Mouse (Mus musculus): ENCODE data around the gene Map4k4.

Map4k4 gene

DNA sequence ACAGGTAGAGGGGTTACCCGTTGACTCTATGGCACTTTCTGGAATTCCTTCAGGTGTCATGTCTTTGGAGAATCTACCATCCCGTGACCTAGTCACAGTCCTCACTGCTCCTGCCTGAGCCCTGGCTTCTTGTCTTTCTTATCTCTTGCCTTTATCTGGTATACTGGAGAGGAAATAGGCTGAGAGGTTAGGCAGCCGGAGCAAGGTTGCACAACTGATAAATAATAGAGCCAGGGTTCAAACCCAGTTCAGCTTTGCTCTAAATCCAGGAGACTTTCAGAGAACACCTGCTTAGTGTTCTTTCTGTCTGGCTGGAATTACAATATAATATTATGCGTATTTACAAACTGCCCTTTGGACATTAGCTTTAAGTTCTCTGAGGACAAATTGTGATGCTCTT, 2.0 kb upstream of the Map4k4 start:
- no peak for DNase-seq (ENCODE audit: low spot score)

DNA sequence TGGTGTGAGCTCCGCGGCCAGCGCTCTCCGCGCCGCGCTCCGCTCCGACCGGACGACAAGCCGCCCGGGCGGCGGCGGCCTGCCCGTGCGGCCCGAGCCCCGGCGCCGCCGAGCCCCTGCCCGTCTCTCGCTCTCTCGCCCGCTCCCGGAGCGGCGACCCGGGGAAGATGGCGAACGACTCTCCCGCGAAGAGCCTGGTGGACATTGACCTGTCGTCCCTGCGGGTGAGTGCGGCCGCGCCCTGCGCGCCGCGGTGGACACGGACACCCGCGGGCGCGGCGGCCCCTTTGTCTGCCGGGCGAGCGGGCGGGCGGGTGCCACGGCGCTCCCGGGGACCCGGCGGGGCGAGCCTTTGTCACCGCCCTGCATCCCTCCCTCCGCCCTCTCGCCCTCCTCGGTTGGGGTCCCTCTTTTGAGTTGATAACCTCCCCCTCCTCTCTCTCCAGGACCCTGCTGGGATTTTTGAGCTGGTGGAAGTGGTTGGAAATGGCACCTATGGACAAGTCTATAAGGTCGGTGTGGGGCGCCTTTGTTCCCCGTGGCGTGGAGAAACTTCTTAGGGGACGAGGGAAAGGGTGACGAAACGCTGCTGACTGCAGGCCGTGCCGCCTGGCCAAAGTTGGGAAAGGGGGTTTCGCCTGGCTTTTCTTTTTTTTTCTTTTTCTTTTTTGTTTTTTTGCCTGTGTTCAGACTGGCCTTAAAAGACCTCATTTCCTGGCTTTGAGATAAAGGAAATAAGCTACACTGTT, 524 bp downstream of the Map4k4 start:
- no peak for DNase-seq (ENCODE audit: low spot score)

DNA sequence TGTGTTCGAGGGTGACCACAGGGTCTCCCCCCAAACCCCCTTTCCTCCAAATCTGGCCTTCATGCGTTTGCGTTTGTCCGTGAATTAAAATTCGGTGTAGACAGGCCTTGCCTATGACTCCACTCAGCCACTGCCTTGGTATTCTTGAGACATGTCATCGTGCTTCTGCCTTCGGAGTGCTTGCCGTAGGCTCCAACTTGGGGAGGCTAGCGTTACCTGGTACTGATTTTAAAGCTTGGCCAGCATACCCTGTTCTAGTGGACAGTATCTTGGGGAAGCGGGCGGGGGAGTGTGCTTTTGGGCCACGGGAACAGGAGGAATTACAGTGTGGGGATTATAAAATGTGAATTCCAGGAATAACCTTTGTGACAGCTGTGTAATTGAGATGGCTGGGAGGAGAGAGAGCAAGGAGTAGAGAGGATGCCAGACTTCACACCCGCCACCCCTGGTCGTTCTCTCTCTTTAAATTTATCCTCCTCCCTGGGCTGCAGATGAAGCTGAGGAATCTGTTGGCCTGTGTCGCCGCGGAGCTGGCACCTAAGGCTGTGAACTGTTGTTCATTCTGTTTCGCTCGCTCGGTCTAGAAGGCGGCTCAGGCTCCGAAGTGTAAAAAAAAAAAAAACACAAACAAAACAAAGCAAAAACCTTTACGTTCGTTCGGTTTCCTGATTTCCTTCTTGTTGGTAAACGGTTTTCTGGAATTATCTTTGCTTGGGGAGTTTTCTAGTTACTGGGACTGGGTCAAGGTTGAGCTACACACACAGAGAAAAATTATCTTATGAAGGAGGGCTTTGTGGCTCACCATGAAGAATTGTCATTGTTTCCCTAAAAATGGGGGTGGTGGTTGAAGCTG, 1.4 kb downstream of the Map4k4 start:
- DNase-seq (ENCODE audit: low spot score): no peak

DNA sequence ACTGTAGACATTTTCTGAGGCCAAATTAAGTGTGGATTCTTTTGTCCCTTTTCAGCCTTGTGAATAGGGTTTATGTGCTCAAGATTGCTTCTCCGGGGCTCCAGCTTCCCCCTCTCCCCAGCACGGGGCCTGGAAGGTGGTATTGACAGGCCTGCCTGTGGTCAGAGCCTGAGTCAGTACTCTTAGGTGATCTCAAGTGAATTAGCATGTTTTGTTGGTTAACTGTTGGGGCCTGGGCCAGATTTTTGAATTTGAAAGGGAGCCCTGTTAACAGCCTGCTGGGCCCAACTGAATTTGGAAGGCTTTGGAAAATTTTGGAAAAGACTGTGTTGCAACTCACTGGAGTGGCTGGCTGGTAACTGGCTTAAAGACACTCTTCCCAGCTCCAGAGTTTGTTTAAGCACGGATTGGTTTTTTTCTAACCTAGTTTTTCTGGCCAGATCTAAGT, 2.0 kb downstream of the Map4k4 start:
- no peak for DNase-seq (ENCODE audit: low spot score)

DNA sequence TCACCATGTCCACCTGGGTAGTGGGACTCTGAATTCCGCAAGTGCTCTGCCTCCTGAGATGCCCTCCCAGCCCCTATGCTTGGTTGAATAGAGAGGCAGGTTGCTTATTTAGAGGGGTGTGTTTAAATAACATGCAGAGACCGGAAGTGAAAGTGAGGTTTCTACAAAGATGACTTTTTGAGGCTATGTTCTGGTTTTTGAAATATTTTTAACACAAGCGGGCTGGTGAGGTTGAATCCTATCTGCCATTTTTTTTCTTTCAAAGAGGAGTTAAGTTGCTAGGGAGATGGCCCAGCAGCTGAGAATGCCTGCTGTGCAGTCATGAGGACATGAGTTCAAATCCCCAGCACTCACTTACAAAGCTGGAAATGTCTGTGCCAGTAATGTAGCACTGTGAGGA, 4.0 kb downstream of the Map4k4 start:
- DNase-seq (ENCODE audit: low spot score): no peak

DNA sequence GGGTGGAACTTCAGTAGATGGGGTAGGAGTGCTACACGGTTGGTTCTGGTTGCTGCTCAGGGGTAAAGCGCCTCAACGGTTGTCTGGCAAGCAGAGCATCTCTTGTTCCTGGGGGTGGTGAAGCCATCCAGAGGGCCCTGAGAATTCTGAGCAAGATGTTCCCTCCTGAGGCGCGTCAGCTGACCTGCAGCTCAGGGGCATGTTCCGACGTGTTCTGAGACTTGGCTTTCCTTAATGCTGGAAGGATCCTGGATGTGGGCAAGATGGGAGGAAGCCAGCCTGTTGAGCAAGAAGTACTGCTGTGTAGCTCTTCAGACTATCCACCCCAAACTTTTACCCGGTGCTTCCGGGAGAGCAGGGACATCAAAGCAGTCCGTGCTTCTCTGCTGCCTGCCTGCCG, 6.2 kb downstream of the Map4k4 start:
- DNase-seq (ENCODE audit: low spot score): no peak

DNA sequence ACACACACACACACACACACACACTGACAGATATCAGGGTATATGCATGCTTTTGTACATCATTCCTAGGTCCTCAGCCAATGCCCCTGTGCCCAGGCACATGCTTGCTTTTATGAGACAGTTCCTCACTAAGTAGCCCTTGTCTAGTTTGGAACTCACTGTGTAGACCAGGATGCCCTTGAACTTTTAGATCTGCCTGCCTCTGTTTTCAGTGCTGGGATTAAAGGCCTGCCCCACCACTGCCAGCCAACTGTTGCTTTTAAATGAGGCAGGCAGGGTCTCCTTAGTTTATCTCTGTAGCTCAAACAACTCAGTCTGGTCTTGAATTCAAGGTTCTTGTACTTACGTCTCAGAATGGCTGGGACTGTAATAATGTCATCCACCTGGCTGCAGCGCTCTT, 8.3 kb downstream of the Map4k4 start:
- DNase-seq (ENCODE audit: low spot score): no peak

DNA sequence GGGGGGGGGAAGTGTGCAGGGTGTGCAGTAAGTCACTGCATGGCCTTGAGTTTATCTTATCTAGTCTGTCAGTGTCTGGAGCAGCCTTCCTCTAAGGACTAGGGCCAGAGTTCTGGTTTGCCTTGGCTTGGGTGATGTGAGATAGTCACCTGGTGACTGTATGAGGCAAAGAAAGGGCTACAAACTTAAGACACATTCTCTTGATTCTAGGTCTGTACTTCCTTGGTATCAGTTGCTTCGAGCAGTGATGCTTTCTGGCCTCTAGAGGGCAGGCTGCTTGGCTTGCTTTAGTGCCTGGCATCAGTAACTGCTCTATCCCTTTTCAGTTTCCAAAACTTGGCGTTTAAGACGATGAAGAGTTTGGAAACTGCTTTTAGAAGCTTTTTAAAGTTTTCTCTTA, 10.7 kb downstream of the Map4k4 start:
- no peak for DNase-seq (ENCODE audit: low spot score)

DNA sequence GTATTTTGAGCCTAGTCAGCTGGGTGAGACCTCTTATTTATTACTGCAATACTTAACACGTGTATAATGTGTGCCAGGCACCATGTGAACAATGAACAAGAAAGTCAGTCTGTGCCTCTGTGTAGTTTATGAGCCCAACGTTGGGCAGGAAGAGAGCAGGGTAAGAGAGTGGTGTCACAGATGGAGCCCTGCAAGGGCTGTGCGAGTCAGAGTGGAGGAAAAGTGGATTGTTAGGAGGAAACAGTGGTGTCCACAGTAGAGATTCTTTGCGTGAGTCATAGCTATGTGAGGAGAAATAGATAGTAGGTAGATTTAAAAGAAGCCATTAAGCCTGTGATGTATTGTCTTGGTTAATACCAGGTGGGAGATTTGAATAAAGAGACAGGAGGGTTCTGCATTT, 12.5 kb downstream of the Map4k4 start:
- no peak for DNase-seq (ENCODE audit: low spot score)

DNA sequence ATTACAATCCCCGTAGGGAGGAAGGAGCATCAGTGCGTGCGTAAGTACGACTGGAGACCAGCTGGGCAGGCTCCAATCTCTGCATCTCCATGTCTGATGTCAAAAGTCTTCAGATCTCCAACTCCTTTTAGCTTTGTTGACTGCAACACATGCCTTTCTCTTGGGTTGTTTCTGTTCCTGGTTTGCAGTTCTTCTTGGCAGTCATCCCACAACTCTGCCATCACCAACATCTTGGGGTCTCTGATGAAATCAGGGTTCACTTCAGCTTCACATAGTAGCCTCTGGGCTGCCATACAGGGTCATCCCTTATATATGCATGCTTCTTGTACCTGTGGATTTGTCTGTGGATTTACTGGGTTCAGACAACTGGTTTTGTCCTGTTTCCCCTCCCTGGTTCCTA, 15.4 kb downstream of the Map4k4 start:
- no peak for DNase-seq (ENCODE audit: low spot score)

DNA sequence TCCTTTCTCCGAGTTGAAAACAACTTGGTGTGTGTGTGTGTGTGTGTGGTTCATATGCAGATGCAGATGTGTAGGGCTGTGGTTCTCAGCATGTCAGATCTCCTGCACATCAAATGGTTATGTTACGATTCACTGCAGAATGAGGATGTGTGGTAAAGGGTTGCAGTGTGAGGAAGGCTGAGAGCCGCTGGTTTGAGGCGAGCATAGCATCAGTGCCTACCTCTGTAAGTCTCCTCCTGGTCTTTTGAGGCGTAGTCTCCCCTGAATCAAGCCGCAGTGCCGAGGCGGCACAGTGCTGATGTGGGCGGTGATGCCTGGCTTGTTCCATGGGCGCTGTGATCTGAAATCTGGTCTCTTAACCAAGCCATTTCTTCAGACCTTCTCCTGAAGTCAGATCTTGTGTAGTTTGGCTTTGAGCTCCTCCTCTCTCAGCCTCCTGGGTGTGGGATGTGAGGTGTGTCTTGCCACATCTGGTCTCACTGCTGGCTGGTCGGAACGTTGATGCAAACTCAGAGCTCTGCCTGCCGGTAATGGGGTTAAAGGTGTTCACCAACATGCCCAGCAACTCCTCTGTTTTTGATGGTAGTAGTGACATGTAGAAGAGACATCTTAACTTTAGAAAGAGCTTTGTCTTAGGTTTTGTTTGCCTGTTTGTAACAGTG, 17.3 kb downstream of the Map4k4 start:
- no peak for DNase-seq (ENCODE audit: low spot score)

DNA sequence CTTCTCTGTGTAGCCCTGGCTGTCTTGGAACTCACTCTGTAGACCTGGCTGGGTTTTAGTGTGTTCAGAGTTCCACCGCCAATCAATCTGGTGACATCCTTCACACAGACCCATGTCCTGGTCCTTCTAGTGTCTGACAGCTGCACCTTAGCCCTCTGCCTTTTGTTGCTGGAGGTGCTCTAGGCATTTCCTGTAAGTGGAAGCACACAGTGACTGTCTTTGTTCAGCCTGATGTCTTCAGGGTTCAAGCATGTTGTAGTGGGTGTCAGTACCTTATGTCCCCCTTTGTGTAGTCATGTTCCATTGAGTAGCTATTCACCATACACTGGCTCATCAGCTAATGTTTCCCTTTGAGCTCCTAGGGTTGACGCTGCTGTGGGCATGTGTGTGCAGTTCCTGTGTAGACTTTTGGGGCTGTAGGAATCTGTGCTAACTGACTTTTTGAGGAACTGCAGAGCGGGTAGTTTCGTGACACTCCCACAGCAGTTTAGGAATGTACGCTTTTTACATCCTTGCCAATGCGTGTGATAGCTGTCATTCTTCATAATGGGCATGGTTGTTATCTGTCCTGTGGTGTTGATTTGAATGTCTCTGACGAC, 17.9 kb downstream of the Map4k4 start:
- no peak for DNase-seq (ENCODE audit: low spot score)

DNA sequence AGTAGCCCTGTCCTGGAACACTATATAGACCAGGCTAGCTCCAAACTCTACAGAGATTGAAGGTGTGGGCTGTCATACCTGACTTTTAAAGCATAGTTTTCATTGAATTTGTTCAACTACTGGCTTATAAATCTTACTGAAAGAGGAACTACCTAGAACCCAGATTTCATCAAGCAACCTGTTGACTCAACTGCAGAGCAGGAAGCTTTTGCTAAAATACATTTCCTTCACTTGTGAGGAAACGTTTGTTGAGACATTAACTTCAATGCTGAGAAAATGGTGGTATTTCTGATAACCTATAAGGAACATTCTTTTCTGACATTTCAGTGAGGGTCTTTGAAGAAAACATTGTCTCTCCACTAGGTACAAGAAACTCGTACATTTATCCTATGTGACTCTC, 19.9 kb downstream of the Map4k4 start:
- no peak for DNase-seq (ENCODE audit: low spot score)

DNA sequence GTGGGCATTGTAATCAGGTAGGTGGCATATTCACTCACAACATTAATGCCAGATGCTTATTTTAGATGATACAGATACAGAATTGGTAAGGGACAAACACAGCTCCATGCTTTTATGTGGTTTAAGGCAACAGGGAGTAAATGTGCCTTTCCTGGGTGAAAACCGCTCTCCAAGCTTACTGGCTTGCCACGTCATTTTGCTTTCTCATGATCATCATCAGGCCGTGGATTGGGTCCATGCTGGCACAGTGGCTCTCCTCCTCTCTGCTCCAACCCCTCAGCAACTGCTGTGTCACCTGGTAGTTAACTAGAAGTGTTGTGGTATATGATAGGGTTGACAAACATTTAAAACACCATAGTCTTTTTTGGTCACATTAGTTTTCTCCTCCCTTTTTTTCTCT, 21.3 kb downstream of the Map4k4 start:
- DNase-seq (ENCODE audit: low spot score): no peak

DNA sequence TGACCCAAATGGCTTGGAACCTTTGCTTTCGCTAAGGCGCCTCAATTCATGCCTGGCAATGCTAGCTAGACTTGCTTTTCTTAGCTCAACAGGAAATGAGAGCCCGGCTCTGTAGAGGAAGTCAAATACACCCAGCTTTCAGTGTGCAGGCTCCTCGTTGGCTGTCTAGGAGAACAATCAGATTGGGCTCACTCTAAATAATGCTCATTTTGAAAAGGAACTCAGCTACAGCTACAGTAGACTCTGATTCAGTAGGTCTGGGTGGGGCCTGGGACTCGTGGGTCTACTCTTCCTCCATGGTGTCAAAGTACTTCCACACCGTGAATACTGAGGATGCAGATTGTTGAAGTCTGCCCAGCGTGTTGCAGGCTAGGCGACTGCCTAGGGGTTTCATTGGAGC, 22.0 kb downstream of the Map4k4 start:
- DNase-seq (ENCODE audit: low spot score): no peak

DNA sequence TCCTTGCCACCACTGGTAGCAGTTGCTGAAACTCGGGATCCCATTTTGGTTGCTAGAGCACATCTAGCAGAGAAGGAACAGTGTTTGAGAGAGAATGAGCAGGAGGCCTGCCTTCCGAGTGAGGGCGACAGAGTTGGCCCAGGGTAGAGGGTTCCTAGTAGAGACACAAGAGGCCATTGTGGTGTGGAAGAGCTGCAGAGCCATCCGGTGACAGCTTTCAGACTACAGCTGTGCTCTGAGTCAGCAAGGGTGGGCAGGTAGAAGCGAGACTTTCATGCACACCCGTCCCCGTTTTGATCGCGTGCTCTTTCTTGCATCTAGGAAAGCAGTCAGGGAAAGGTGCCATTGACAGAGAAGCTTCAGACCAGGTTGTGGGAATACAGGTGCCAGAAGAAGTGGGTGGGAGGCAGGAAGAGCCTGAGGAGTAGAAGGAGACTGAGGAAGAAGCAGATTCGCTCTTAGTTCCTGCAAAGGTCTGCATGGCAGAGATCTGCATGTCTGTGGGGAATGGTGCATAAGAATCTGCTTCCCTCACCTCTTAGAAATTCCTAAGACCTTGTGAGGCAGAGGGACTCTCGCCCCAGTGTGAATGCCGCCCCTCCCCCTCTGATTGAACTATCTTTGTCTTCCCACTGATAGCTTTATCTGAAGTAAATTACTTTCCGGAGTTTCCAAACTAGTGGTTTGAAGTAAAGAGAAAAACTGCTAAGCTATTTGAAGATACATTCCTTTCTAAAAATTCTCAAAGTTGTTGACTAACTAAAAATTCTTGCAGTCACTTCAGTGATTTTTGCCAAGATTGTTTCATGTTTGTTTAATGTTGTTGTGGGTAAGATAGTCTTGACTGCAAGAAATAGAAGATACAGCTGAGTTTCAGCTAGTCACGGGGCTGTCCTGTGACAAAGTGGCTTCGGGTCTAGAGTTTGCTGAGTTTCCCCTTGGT, 23.0 kb downstream of the Map4k4 start:
- DNase-seq (ENCODE audit: low spot score): no peak

DNA sequence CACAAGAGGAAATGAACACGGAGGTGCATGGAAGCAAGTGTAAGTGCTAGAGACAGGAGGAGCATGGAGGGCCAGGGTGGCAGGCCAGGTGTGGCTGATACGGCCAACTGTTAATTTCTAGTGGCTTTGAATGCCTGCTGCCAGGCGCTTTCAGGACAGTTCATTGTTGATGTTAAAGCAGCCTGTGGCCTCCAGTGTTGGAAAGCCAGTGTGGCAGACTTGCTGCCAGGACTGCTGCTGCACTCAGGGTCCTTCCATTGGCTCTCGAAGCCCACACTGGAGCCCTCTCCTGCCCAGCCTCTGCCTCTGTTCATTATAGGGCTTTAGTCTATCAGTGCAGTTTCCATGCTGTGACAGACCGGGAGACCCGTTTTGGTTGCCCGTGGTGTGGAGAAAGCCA, 30.3 kb downstream of the Map4k4 start:
- DNase-seq (ENCODE audit: low spot score): no peak

DNA sequence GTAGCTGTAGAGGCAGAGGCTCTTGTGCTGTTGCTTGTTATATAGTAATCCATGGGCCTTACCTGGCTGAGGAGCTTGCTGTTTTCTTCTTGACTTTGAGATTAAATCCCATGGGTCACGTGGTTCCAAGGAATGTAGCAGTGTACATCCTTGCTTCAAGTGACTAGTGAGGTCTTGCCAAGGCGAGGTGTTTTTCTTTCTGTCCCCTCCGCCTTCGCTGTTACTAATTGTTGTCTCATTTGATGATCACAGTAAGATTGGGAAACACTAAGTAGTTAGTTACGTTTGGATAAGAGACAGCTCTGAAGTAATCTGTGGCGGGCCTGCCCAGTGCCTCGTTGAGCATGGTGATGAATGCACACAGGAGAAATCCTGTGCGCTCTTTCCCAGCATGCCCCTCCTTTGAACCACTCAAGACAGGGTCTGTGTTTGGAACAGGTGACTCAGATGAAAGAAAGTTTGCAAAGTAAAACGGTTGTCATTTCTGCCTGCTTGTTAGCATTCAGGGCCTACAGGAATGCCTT, 31.6 kb downstream of the Map4k4 start:
- no peak for DNase-seq (ENCODE audit: low spot score)

DNA sequence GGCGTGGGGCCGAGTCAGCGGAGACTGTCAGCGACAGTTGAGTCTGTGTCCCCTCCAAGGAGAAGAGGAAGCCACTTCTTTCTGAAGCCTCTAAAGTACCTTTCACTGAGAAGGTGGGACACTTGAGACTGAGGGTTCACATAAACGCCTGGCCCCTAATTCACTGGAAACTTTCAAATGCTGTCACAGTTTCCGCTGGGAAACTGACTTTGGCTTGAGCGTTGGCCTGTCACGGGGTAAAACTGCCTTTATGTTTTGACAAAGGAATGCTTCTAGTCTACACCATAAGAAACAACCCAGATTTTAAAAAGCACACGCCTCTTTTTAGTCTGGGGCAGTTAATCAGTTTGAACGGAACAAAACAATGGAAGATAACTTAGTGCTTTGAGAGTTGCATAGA, 32.2 kb downstream of the Map4k4 start:
- no peak for DNase-seq (ENCODE audit: low spot score)

DNA sequence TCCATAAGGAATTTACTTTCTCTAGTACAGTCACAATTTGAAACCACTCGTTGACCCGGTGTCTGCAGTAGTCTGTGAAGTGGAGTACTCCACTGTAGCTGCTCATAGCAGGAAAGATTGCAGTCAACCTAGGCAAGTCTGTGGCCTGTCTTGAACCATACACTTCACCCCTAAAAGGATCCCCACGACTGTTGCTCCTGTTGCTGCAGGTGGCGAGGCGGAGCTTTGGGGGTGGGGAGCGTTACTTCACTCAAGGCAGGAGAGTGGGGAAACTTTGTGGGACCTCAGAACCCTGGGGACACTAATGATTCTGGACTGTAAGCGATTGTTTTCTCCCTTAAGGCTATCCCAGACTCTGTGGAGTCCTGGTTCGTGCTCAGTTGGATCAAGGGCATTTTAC, 34.2 kb downstream of the Map4k4 start:
- DNase-seq (ENCODE audit: low spot score): no peak

DNA sequence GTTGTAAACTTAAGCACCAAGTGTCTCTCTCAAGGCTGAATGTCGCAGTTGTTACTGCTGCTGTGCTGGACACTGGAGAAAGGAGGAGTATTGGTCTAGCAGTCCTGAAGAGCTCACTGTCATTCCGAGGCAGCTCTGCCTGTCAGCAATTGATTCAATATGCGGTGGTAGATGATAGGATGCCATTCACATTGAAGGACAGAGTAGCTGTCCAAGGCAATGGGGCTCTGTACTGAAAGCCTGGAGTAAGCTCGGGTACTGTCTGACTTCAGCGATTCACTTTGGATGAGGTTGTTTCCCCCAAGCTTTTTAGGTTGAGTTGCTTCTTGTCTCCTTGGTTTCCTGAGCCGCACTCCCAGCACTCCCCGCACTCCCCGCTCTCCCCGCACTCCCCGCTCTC, 34.9 kb downstream of the Map4k4 start:
- DNase-seq (ENCODE audit: low spot score): no peak

Data from left cerebral cortex, adult 11 months (tissue).